Mouse (Mus musculus) kidney, embryonic 14.5 days (tissue): ENCODE measurements around the gene Map2k5. TPM values are rescaled to one million over a fixed set of nuclear protein-coding genes. Genes with fewer than 3 reads are reported as not detected.

Experiments used
- ATAC-seq: fragments of 200-750 bp; cut with Nextera tagmentation; 2 replicates; pipeline ENCODE4 v1.8.0; 2017; ENCODE audit warnings: moderate number of reproducible peaks, mild to moderate bottlenecking, moderate TSS enrichment, moderate library complexity; ENCODE audit not compliant: low FRiP score, low TSS enrichment
- H3K27ac ChIP-seq: fragments of 300-500 bp; sonication (generic); 2 replicates; pipeline ENCODE4 v1.5.1; 2014; ENCODE audit warnings: low read depth, mild to moderate bottlenecking, low read length, moderate library complexity, mixed read lengths
- H3K27me3 ChIP-seq: fragments of 300-500 bp; sonication (generic); 2 replicates; pipeline ENCODE4 v1.6.1; 2014; ENCODE audit warnings: mild to moderate bottlenecking, low read length; ENCODE audit not compliant: control insufficient read depth, insufficient read depth
- H3K36me3 ChIP-seq: fragments of 300-500 bp; sonication (generic); 2 replicates; pipeline ENCODE4 v1.6.1; 2014; ENCODE audit warnings: low read length, mixed read lengths; ENCODE audit not compliant: control insufficient read depth, insufficient read depth
- H3K4me1 ChIP-seq: fragments of 300-500 bp; sonication (generic); 2 replicates; pipeline ENCODE4 v1.6.1; 2014; ENCODE audit warnings: low read length, mixed read lengths; ENCODE audit not compliant: control insufficient read depth, insufficient read depth
- H3K4me2 ChIP-seq: fragments of 300-500 bp; sonication (generic); replicated peaks from 2 replicates; pipeline ENCODE4 v1.6.1; 2014; ENCODE audit warnings: low read depth, mild to moderate bottlenecking, low read length
- H3K4me3 ChIP-seq: fragments of 300-500 bp; sonication (generic); 2 replicates; pipeline ENCODE4 v1.5.1; 2014; ENCODE audit warnings: mild to moderate bottlenecking, low read length
- H3K9ac ChIP-seq: fragments of 300-500 bp; sonication (generic); 2 replicates; pipeline ENCODE4 v1.6.1; 2014; ENCODE audit warnings: low read depth, mild to moderate bottlenecking, low read length, moderate library complexity
- H3K9me3 ChIP-seq: fragments of 300-500 bp; sonication (generic); 2 replicates; pipeline ENCODE4 v1.6.1; 2016; ENCODE audit warnings: low read length; ENCODE audit not compliant: control insufficient read depth
- WGBS: fragments of 180-500 bp; shearing (Covaris S2); extraction: QIAGEN DNeasy Blood & Tissue Kit; methylation state at CpG from one replicate; pipeline ENCODE4 v1.1.7; 2014; 5-methylcytosine and 5-hydroxymethylcytosine counted together
- polyA plus RNA-seq: library from polyadenylated mRNA; unstranded; fragments of >200 nt; fragmentation: Nextera tagmentation; extraction: Ambion mirVana; gene quantifications from 2 replicates; pipeline ENCODE4 v1.2.1, GENCODE M21; 2014

Map2k5 gene
- polyA plus RNA-seq, 1 experiment from 2014 or later: 40.3 TPM

DNA sequence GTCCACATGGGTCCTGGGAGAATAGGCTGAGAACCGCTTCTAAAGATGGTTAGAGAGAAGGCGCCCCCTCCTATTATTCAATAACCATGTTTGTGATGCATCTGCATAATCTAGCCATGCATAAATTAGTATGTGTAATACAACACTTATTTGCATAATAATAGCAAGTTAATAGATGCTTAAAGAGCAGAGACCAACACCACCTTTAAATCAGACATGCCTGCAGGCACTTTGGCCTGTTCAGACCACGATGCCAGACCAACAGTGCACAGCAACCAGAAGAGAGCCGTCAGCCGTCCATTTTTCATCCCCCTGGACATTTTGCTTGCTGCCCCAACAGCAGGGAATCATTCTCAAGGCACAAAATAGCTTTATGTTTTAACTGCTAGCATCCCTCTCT is 143.3 kb downstream of the Map2k5 start:
- WGBS: 76% methylated on average over 5 of the region's 5 CpGs
- peaks cover 12% of the 10 kb centered on the region; the same call in 1 of the 2 replicates for H3K4me1 ChIP-seq
- H3K4me3 ChIP-seq: no peak overlapping the region
- ATAC-seq: no peak
- no peaks in the 10 kb centered on the region for H3K9me3 ChIP-seq
- H3K27me3 ChIP-seq: no peaks in the 10 kb centered on the region
- no peak overlapping the region for H3K9ac ChIP-seq
- H3K36me3 ChIP-seq: no peaks in the 10 kb centered on the region; the same call in 1 of the 2 replicates
- H3K4me2 ChIP-seq: no peak overlapping the region
- no peak overlapping the region for H3K27ac ChIP-seq

DNA sequence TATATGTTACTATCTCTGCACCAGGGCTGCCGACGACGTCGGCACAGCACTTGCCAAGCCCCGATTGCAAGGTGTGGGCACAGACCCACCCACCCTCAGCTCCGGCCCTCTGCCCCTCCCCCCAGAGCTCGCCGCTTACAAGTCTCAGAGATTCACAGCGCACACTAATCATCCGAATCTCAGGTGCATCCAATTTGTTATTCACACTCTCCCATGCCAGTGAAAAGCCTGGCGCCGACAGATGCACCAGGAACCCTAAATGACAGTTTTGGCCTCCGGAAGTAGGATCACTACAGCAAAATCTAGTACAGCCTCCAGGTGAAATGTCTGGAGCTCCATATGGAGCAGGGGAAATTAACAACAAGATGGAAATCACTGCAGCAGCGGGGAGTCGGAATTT is 147.4 kb downstream of the Map2k5 start:
- ATAC-seq: no peak
- Histone ChIP-seq H3K36me3 (no peaks in the 10 kb centered on the region; the same call in 1 of the 2 replicates), H3K9ac (no peak overlapping the region), H3K4me2 (0 out of 2 replicates have a peak overlapping the region, but pooled peaks have one; percentile 5), H3K27ac (no peak overlapping the region), H3K4me1 (peaks cover 12% of the 10 kb centered on the region; the same call in 1 of the 2 replicates), H3K4me3 (no peak overlapping the region), H3K9me3 (no peaks in the 10 kb centered on the region), H3K27me3 (no peaks in the 10 kb centered on the region)
- WGBS: 46% methylated on average over 15 of the region's 15 CpGs

DNA sequence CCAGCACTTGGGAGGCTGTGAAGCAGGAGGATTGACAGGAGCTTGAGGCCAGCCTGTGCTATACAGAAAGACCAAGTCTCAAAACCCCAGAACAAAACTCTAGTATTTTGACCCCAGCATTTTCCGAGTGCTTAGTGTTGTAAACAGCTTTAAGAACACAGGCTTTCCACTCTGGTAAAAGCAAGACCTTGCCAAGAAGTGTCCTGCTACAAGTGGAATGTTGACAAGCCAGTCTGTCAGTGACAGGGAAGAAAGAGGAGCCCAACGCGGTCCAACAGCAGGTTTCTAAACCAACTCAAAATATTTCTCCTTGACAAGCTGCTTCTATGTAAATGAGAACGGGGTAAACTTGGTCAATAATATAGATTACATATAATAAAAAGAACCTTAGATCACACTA is 148.6 kb downstream of the Map2k5 start:
- Histone ChIP-seq H3K4me1 (peaks cover 12% of the 10 kb centered on the region; the same call in 1 of the 2 replicates), H3K9ac (no peak overlapping the region), H3K9me3 (no peaks in the 10 kb centered on the region), H3K4me3 (no peak overlapping the region), H3K36me3 (no peaks in the 10 kb centered on the region; the same call in 1 of the 2 replicates), H3K27me3 (no peaks in the 10 kb centered on the region), H3K4me2 (no peak overlapping the region), H3K27ac (no peak overlapping the region)
- WGBS: 72% methylated on average over 4 of the region's 4 CpGs
- no peak for ATAC-seq

DNA sequence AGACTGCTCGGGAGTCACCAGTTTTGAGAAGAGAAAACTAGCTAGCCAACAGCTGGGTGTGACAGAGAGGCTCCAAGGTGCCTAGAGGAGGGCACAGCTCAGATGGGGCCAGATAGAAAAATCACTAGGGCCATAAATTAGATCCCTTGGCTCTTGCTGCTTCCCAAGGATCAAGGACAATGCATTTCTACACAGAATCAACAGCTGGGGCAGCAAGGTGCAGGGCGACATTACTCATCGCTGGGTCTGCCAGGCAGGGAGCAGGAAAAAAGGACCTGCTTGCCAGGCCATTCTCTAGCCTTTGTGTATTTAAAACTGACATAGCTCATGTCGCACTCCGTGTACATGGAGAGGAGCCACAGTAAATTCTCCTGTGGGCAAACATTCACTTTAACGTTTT is 155.5 kb downstream of the Map2k5 start:
- Histone ChIP-seq H3K36me3 (no peaks in the 10 kb centered on the region), H3K4me1 (peaks cover 3% of the 10 kb centered on the region; the same call in 1 of the 2 replicates)

DNA sequence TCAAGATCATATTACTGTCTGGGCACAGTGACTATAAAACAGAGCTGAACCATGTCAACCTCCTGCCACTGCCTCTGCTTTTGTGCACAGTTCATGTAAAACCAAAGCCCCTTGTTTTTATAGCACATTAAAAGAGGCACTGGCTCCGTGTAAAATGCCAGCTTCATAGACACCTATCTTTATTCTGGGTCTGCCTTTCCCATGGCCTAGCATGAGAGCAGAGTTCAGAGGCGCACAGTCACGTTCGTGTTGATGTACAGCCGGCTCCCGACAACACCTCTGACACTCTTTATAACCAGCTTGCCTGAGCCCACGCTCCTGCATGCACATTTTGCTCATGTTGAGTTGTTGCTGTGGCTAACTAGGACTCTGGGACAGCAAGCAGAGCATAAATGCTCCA is 157.9 kb downstream of the Map2k5 start:
- H3K4me3 ChIP-seq: no peak overlapping the region
- H3K27me3 ChIP-seq: no peaks in the 10 kb centered on the region
- WGBS: 34% methylated on average over 7 of the region's 7 CpGs
- no peak overlapping the region for H3K27ac ChIP-seq
- H3K9ac ChIP-seq: no peak overlapping the region
- no peak overlapping the region for H3K4me2 ChIP-seq
- H3K36me3 ChIP-seq: no peaks in the 10 kb centered on the region
- ATAC-seq: no peak
- peaks cover 3% of the 10 kb centered on the region; the same call in 1 of the 2 replicates for H3K4me1 ChIP-seq
- H3K9me3 ChIP-seq: no peaks in the 10 kb centered on the region

More for the DNA sequence above, 155.5 kb downstream of the Map2k5 start:
- Histone ChIP-seq H3K4me2 (no peak overlapping the region), H3K27ac (no peak overlapping the region), H3K9ac (no peak overlapping the region), H3K4me3 (no peak overlapping the region), H3K9me3 (no peaks in the 10 kb centered on the region), H3K27me3 (no peaks in the 10 kb centered on the region)
- whole genome bisulfite sequencing: 44% methylated on average over 6 of the region's 6 CpGs
- no peak for ATAC-seq

DNA sequence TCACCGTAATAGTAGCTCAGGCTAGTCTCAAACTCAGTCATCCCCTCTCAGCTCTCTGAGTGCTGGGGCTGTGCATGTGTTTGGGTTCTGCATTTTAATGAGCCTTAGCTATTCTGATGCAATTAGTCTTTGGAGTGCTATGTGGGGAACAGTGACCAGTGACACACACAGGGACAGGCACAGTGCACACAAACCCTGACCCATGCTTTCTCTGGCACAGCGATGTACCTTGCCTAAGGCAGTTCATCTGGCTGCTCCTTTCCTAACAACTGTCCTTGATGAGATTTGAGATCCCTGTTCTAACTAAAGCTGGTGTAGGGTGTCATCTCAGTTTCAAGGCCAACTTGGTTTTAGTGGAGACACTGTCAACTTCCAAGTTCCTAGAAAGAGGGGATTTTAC is 162.7 kb downstream of the Map2k5 start:
- Histone ChIP-seq H3K27ac (no peak overlapping the region), H3K4me1 (peaks cover 2% of the 10 kb centered on the region; the same call in 1 of the 2 replicates), H3K4me2 (no peak overlapping the region), H3K27me3 (no peaks in the 10 kb centered on the region), H3K36me3 (no peaks in the 10 kb centered on the region), H3K9me3 (no peaks in the 10 kb centered on the region), H3K9ac (no peak overlapping the region), H3K4me3 (no peak overlapping the region)
- 88% methylated on average over 2 of the region's 2 CpGs for WGBS
- no peak for ATAC-seq

DNA sequence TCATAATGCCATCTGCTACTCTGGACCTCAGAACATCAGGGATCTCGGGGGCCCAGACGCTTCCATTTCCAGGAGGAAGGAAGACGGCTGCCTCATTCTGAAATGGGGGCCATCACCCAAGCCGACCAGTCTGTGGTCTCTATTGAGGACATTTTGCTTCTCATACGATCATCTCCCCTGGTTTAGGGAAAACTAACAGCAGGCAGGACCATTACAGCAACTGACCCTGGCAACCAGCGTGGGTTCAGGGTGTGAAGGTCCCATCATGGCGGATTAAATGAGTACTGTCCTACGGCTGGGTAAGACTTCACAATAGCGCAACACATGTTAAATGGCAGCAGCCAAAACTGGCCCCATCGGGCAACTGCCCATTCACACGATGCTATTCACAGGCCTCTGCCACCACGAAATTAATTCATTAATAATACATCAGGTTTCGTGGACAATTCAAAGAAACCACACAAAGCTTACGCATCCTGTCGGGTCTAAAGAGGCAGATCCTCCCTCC is 170.9 kb downstream of the Map2k5 start:
- no peak for ATAC-seq

DNA sequence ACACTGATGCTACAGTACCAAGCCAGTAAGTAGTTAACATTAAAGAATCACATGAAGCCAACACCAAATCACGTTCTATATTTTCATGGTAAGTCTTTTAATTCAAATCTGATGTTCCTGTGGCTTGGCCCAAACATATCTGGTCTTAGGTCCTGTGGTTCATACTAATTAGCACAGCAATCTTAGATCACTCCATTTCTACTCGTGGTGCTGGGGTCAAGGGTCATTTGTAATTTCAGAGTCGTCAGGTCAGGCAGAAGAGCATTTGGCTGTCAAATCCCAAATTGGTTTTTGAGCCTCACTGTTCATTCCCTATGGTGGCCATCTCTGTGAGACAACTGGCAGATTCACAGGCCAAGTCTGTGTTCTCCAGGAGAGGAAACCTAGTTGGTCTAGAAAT is 174.2 kb downstream of the Map2k5 start:
- 74% methylated on average over 3 of the region's 3 CpGs for WGBS
- ATAC-seq: no peak
- Histone ChIP-seq H3K4me1 (peaks cover 5% of the 10 kb centered on the region; the same call in 1 of the 2 replicates), H3K9me3 (no peaks in the 10 kb centered on the region; the same call in 1 of the 2 replicates), H3K9ac (no peak overlapping the region), H3K4me3 (no peak overlapping the region), H3K36me3 (no peaks in the 10 kb centered on the region), H3K27me3 (no peaks in the 10 kb centered on the region), H3K27ac (no peak overlapping the region), H3K4me2 (no peak overlapping the region)

More for the DNA sequence above, 170.9 kb downstream of the Map2k5 start:
- Histone ChIP-seq H3K4me2 (no peak overlapping the region), H3K36me3 (no peaks in the 10 kb centered on the region), H3K9ac (no peak overlapping the region), H3K4me1 (peaks cover 3% of the 10 kb centered on the region; the same call in 1 of the 2 replicates), H3K4me3 (no peak overlapping the region), H3K27me3 (no peaks in the 10 kb centered on the region), H3K27ac (no peak overlapping the region), H3K9me3 (no peaks in the 10 kb centered on the region; the same call in 1 of the 2 replicates)
- 93% methylated on average over 15 of the region's 15 CpGs for WGBS

DNA sequence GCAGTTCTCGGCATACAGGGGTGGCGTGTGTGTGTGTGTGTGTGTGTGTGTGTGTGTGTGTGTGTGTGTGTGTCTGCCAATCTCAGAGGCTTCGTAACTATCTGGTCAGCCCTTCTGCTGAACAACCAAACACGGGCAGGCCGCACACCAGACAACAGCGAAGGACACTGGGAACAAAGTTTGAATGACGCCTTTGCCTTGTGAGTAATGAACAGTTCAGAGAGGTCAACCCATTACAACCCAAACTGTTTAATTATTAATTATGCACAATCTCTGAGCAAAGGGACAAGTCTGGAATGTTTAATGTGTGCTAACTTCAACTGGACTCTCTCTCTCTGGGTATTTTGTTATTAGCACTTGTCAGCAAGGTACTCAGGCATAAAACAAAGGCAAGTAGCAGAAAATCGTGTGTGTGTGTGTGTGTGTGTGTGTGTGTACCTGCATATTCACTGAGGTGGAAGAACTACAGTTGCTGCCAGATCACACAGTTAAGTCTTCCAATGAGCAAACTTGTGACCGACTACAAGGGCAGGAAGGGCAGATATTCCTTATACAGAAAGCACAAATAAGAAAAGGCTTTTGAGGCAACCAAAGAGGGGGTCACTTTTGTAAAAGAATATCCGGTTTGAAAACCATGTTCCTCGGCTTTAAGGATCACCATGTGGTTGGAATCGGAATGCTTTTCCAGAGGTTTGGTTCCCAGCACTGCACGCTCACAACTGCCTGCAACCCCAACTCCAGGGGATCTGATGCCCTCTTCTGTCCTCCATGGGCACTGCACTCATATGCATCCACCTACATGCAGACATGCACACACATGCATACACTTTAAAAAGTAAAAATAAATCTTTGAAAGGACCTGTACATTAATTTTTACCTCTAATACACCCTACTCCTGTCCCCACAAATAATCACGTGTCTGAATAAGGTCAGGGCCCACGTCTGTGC is 176.1 kb downstream of the Map2k5 start:
- WGBS: 82% methylated on average over 15 of the region's 15 CpGs

More for the DNA sequence above, 176.1 kb downstream of the Map2k5 start:
- Histone ChIP-seq H3K4me3 (no peak overlapping the region), H3K4me1 (peaks cover 22% of the 10 kb centered on the region), H3K4me2 (no peak overlapping the region), H3K9ac (no peak overlapping the region), H3K9me3 (no peaks in the 10 kb centered on the region; the same call in 1 of the 2 replicates), H3K36me3 (no peaks in the 10 kb centered on the region), H3K27ac (no peak overlapping the region), H3K27me3 (no peaks in the 10 kb centered on the region)
- ATAC-seq: no peak
